Mouse (Mus musculus): ENCODE measurements at regions not wholly inside any gene's neighbourhood (a gene's known extent, or its start where the extent isn't known, plus 50 kb on each side); places are given as distances from the start of the nearest gene placed in this dataset.
"Not testable (repeated sequence)": the region's sequence is repeated elsewhere in the genome, so short reads cannot be mapped to it uniquely, and the experiment has no call there.

GRCm38 (mm10) chr16:9083740-9084139, 253.8 kb downstream of the 1810013L24Rik start:
- WGBS = 83% methylated on average over 2 of the region's 2 CpGs
- no peak for ATAC-seq (ENCODE audit: insufficient number of reproducible peaks, low FRiP score, low TSS enrichment, low read depth)
- H3K9ac ChIP-seq = no peak overlapping the region
- no peak overlapping the region for H3K4me3 ChIP-seq (replicated peaks)
- H3K27me3 ChIP-seq = no peaks in the 10 kb centered on the region
- no peaks in the 10 kb centered on the region for H3K9me3 ChIP-seq (replicated peaks)
- no peaks in the 10 kb centered on the region for H3K36me3 ChIP-seq
- no peaks in the 10 kb centered on the region for H3K4me1 ChIP-seq
- no peak overlapping the region for H3K4me2 ChIP-seq (replicated peaks)
- no peak overlapping the region for H3K27ac ChIP-seq (replicated peaks)

GRCm38 (mm10) chr16:9084581-9084980, 254.7 kb downstream of the 1810013L24Rik start:
- ATAC-seq (ENCODE audit: insufficient number of reproducible peaks, low FRiP score, low TSS enrichment, low read depth) = no peak

GRCm38 (mm10) chr16:9085133-9085532, 255.2 kb downstream of the 1810013L24Rik start:
- Histone ChIP-seq H3K4me2 (replicated peaks) (no peak overlapping the region), H3K36me3 (no peaks in the 10 kb centered on the region), H3K27ac (replicated peaks) (no peak overlapping the region), H3K4me1 (no peaks in the 10 kb centered on the region), H3K4me3 (replicated peaks) (no peak overlapping the region), H3K9ac (no peak overlapping the region), H3K27me3 (no peaks in the 10 kb centered on the region), H3K9me3 (replicated peaks) (no peaks in the 10 kb centered on the region)
- ATAC-seq (ENCODE audit: insufficient number of reproducible peaks, low FRiP score, low TSS enrichment, low read depth) = no peak
- WGBS = 47% methylated on average over 1 of the region's 1 CpGs

More at GRCm38 (mm10) chr16:9084581-9084980, 254.7 kb downstream of the 1810013L24Rik start:
- Histone ChIP-seq H3K27me3 (no peaks in the 10 kb centered on the region), H3K9me3 (replicated peaks) (no peaks in the 10 kb centered on the region), H3K4me2 (replicated peaks) (no peak overlapping the region), H3K4me1 (no peaks in the 10 kb centered on the region), H3K9ac (no peak overlapping the region), H3K27ac (replicated peaks) (no peak overlapping the region), H3K36me3 (no peaks in the 10 kb centered on the region), H3K4me3 (replicated peaks) (no peak overlapping the region)
- WGBS = 76% methylated on average over 1 of the region's 1 CpGs

GRCm38 (mm10) chr16:9085977-9086376, 256.1 kb downstream of the 1810013L24Rik start:
- Histone ChIP-seq H3K4me1 (no peaks in the 10 kb centered on the region), H3K27me3 (no peaks in the 10 kb centered on the region), H3K27ac (replicated peaks) (no peak overlapping the region), H3K9ac (no peak overlapping the region), H3K9me3 (replicated peaks) (no peaks in the 10 kb centered on the region), H3K4me2 (replicated peaks) (no peak overlapping the region), H3K4me3 (replicated peaks) (no peak overlapping the region), H3K36me3 (no peaks in the 10 kb centered on the region)
- no peak for ATAC-seq (ENCODE audit: insufficient number of reproducible peaks, low FRiP score, low TSS enrichment, low read depth)
- 83% methylated on average over 5 of the region's 5 CpGs for WGBS

GRCm38 (mm10) chr16:9091790-9092189, 261.9 kb downstream of the 1810013L24Rik start:
- Histone ChIP-seq H3K36me3 (no peaks in the 10 kb centered on the region), H3K9me3 (replicated peaks) (no peaks in the 10 kb centered on the region), H3K4me1 (peaks cover 31% of the 10 kb centered on the region), H3K9ac (no peak overlapping the region), H3K27ac (replicated peaks) (peak overlapping the region; percentile 84), H3K4me2 (replicated peaks) (no peak overlapping the region), H3K4me3 (replicated peaks) (no peak overlapping the region), H3K27me3 (no peaks in the 10 kb centered on the region)
- ATAC-seq (ENCODE audit: insufficient number of reproducible peaks, low FRiP score, low TSS enrichment, low read depth) = 0 out of 2 replicates have a peak, but pooled peaks have one; percentile 13
- WGBS = 56% methylated on average over 6 of the region's 6 CpGs

- H3K36me3 ChIP-seq = no peaks in the 10 kb centered on the region
- WGBS = 20% methylated on average over 11 of the region's 11 CpGs
- no peak overlapping the region for H3K9ac ChIP-seq
- no peaks in the 10 kb centered on the region for H3K27me3 ChIP-seq
- H3K4me1 ChIP-seq = peaks cover 31% of the 10 kb centered on the region
- no peaks in the 10 kb centered on the region for H3K9me3 ChIP-seq (replicated peaks)
- peak overlapping the region; percentile 84 for H3K27ac ChIP-seq (replicated peaks)
- H3K4me2 ChIP-seq (replicated peaks) = 0 out of 2 replicates have a peak overlapping the region, but pooled peaks have one; percentile 12
- H3K4me3 ChIP-seq (replicated peaks) = no peak overlapping the region
- peak; percentile 69 for ATAC-seq (ENCODE audit: insufficient number of reproducible peaks, low FRiP score, low TSS enrichment, low read depth)
Measured at GRCm38 (mm10) chr16:9092191-9092848, 262.4 kb downstream of the 1810013L24Rik start.

GRCm38 (mm10) chr16:9093593-9093992, 263.7 kb downstream of the 1810013L24Rik start:
- H3K4me2 ChIP-seq (replicated peaks) = no peak overlapping the region
- H3K9ac ChIP-seq = no peak overlapping the region
- ATAC-seq (ENCODE audit: insufficient number of reproducible peaks, low FRiP score, low TSS enrichment, low read depth) = peak; percentile 56
- 35% methylated on average over 2 of the region's 2 CpGs for WGBS
- peak overlapping the region; percentile 78 for H3K27ac ChIP-seq (replicated peaks)
- no peak overlapping the region for H3K4me3 ChIP-seq (replicated peaks)
- peaks cover 31% of the 10 kb centered on the region for H3K4me1 ChIP-seq
- H3K36me3 ChIP-seq = no peaks in the 10 kb centered on the region
- no peaks in the 10 kb centered on the region for H3K9me3 ChIP-seq (replicated peaks)
- H3K27me3 ChIP-seq = no peaks in the 10 kb centered on the region

- no peaks in the 10 kb centered on the region for H3K27me3 ChIP-seq
- WGBS = 40% methylated on average over 5 of the region's 5 CpGs
- peak overlapping the region; percentile 78; the same call in 1 of the 2 replicates for H3K27ac ChIP-seq (replicated peaks)
- ATAC-seq (ENCODE audit: insufficient number of reproducible peaks, low FRiP score, low TSS enrichment, low read depth) = 0 out of 2 replicates have a peak, but pooled peaks have one; percentile 17
- H3K4me3 ChIP-seq (replicated peaks) = no peak overlapping the region
- H3K36me3 ChIP-seq = no peaks in the 10 kb centered on the region
- no peak overlapping the region for H3K4me2 ChIP-seq (replicated peaks)
- H3K4me1 ChIP-seq = peaks cover 31% of the 10 kb centered on the region
- H3K9me3 ChIP-seq (replicated peaks) = no peaks in the 10 kb centered on the region
- H3K9ac ChIP-seq = no peak overlapping the region
Measured at GRCm38 (mm10) chr16:9094201-9094600, 264.3 kb downstream of the 1810013L24Rik start.

GRCm38 (mm10) chr16:9106211-9106610, 276.3 kb downstream of the 1810013L24Rik start:
- Histone ChIP-seq H3K9me3 (replicated peaks) (no peaks in the 10 kb centered on the region; the same call in 1 of the 2 replicates), H3K9ac (no peak overlapping the region), H3K4me3 (replicated peaks) (no peak overlapping the region), H3K4me1 (no peaks in the 10 kb centered on the region), H3K36me3 (no peaks in the 10 kb centered on the region), H3K4me2 (replicated peaks) (no peak overlapping the region), H3K27me3 (no peaks in the 10 kb centered on the region), H3K27ac (replicated peaks) (no peak overlapping the region)
- WGBS = 92% methylated on average over 11 of the region's 11 CpGs
- ATAC-seq (ENCODE audit: insufficient number of reproducible peaks, low FRiP score, low TSS enrichment, low read depth) = no peak

- H3K4me2 ChIP-seq (replicated peaks); H3K36me3 ChIP-seq; H3K4me3 ChIP-seq (replicated peaks); H3K27me3 ChIP-seq; H3K9me3 ChIP-seq (replicated peaks); H3K27ac ChIP-seq (replicated peaks); H3K4me1 ChIP-seq; ATAC-seq (ENCODE audit: insufficient number of reproducible peaks, low FRiP score, low TSS enrichment, low read depth); H3K9ac ChIP-seq: not testable (repeated sequence)
- WGBS = 95% methylated on average over 8 of the region's 8 CpGs
Measured at GRCm38 (mm10) chr16:9106676-9107075, 276.8 kb downstream of the 1810013L24Rik start.

GRCm38 (mm10) chr16:9113801-9114200, 283.9 kb downstream of the 1810013L24Rik start:
- no peaks in the 10 kb centered on the region for H3K36me3 ChIP-seq
- H3K4me1 ChIP-seq = no peaks in the 10 kb centered on the region
- no peaks in the 10 kb centered on the region for H3K9me3 ChIP-seq (replicated peaks)
- no peak overlapping the region for H3K9ac ChIP-seq
- WGBS = 90% methylated on average over 3 of the region's 3 CpGs
- no peaks in the 10 kb centered on the region for H3K27me3 ChIP-seq
- ATAC-seq (ENCODE audit: insufficient number of reproducible peaks, low FRiP score, low TSS enrichment, low read depth) = no peak
- H3K4me3 ChIP-seq (replicated peaks) = no peak overlapping the region
- H3K4me2 ChIP-seq (replicated peaks) = no peak overlapping the region
- no peak overlapping the region for H3K27ac ChIP-seq (replicated peaks)

GRCm38 (mm10) chr16:9115548-9115947, 285.6 kb downstream of the 1810013L24Rik start:
- H3K4me1 ChIP-seq = no peaks in the 10 kb centered on the region
- H3K27me3 ChIP-seq = no peaks in the 10 kb centered on the region
- H3K9ac ChIP-seq = no peak overlapping the region
- no peaks in the 10 kb centered on the region for H3K36me3 ChIP-seq
- no peak overlapping the region for H3K4me2 ChIP-seq (replicated peaks)
- no peak for ATAC-seq (ENCODE audit: insufficient number of reproducible peaks, low FRiP score, low TSS enrichment, low read depth)
- whole genome bisulfite sequencing = 23% methylated on average over 5 of the region's 5 CpGs
- no peak overlapping the region for H3K4me3 ChIP-seq (replicated peaks)
- H3K9me3 ChIP-seq (replicated peaks) = no peaks in the 10 kb centered on the region
- H3K27ac ChIP-seq (replicated peaks) = no peak overlapping the region
